In genomic region chr10:127510895-127511617, GRCm38 (mm10) we compare ENCODE assay signal across 8 mouse cellular contexts. TPM values are rescaled to one million over a fixed set of nuclear protein-coding genes. Genes with fewer than 3 reads are reported as not detected.
DNase-seq lines count a peak whose midpoint lies in the region; ATAC-seq lines count a peak whose summit lies in the region.

No protein-coding gene starts in this region.

- H3K9me3 ChIP-seq in forebrain, embryonic 10.5 days = no peaks in the 10 kb centered on the region
- H3K9me3 ChIP-seq in liver, embryonic 15.5 days (replicated peaks) = no peaks in the 10 kb centered on the region

- peaks cover 86% of the 10 kb centered on the region for H3K4me1 ChIP-seq in forebrain, embryonic 10.5 days
- peaks cover 64% of the 10 kb centered on the region for H3K4me1 ChIP-seq in liver, embryonic 15.5 days (replicated peaks)

- peak overlapping the region; percentile 83 for H3K27ac ChIP-seq in forebrain, embryonic 10.5 days
- no peak overlapping the region for H3K27ac ChIP-seq in liver, embryonic 15.5 days (replicated peaks)

- H3K9ac ChIP-seq in liver, embryonic 15.5 days = no peak overlapping the region

- H3K27me3 ChIP-seq in forebrain, embryonic 10.5 days (ENCODE audit: poor library complexity, severe bottlenecking) = peaks cover 100% of the 10 kb centered on the region
- peaks cover 99% of the 10 kb centered on the region for H3K27me3 ChIP-seq in liver, embryonic 15.5 days

- H3K4me2 ChIP-seq in liver, embryonic 15.5 days = peak overlapping the region; percentile 77; the same call in 1 of the 2 replicates

- DNase-seq in cerebellum, adult 9-11 months = peak; percentile 73
- DNase-seq in cerebellum, postnatal 14 days = no peak
- peak; percentile 72 for DNase-seq in A20 (ENCODE audit: low read depth, low spot score)
- peak; percentile 42 for DNase-seq in forebrain, embryonic 10.5 days (ENCODE audit: extremely low spot score, low spot score)
- no peak for DNase-seq in urinary bladder, postnatal 25 days (ENCODE audit: low spot score)
- no peak for DNase-seq in left cerebral cortex, adult 8-10 months (ENCODE audit: low spot score in 2 of 2)
- no peak for DNase-seq in kidney, postnatal 36 days

- H3K4me3 ChIP-seq in forebrain, embryonic 10.5 days = peak overlapping the region; percentile 56
- 0 out of 2 replicates have a peak overlapping the region, but pooled peaks have one; percentile 49 for H3K4me3 ChIP-seq in liver, embryonic 15.5 days (replicated peaks)

- no peaks in the 10 kb centered on the region for H3K36me3 ChIP-seq in forebrain, embryonic 10.5 days (replicated peaks)
- H3K36me3 ChIP-seq in liver, embryonic 15.5 days (replicated peaks) = no peaks in the 10 kb centered on the region

- ATAC-seq in liver, embryonic 15.5 days (ENCODE audit: insufficient read depth) = no peak

- WGBS in forebrain, embryonic 10.5 days = 5% methylated on average over 11 of the region's 11 CpGs
- 6% methylated on average over 11 of the region's 11 CpGs for WGBS in liver, embryonic 15.5 days (ENCODE audit: insufficient replicate concordance)

RNA-seq across cellular contexts. Expression of gene Ndufa4l2, which starts 3.7 kb away (rescaled TPM):
- 2.6 and 2.9 TPM in 2 replicates for polyA plus RNA-seq in forebrain, embryonic 10.5 days (2016; fragmentation: Nextera tagmentation; extraction: Ambion mirVana)
- 20.7 and 42.1 TPM in 2 replicates for polyA plus RNA-seq in liver, embryonic 15.5 days (2015; fragmentation: Nextera tagmentation; extraction: Ambion mirVana)
- 1 to 10 TPM; 3.8 to 5.2 (median 4.6) TPM for total RNA-seq in left cerebral cortex, adult 8-10 months (2022)

RNA-seq across cellular contexts. Expression of gene Stac3, which starts 9.6 kb away (rescaled TPM):
- 0.30 and 0.41 TPM in 2 replicates for polyA plus RNA-seq in forebrain, embryonic 10.5 days (2016; fragmentation: Nextera tagmentation; extraction: Ambion mirVana)
- polyA plus RNA-seq in liver, embryonic 15.5 days (2015; fragmentation: Nextera tagmentation; extraction: Ambion mirVana) = 1.0 and 1.2 TPM in 2 replicates
- total RNA-seq in left cerebral cortex, adult 8-10 months (2022) = 1 to 10 TPM; 2.3 to 4.5 (median 3.0) TPM

RNA-seq across cellular contexts. Expression of gene Shmt2, which starts 11.2 kb away (rescaled TPM):
- 124 and 129 TPM in 2 replicates for polyA plus RNA-seq in forebrain, embryonic 10.5 days (2016; fragmentation: Nextera tagmentation; extraction: Ambion mirVana)
- polyA plus RNA-seq in liver, embryonic 15.5 days (2015; fragmentation: Nextera tagmentation; extraction: Ambion mirVana) = 138 and 159 TPM in 2 replicates
- 10 to 100 TPM; 24.4 to 33.6 (median 25.7) TPM for total RNA-seq in left cerebral cortex, adult 8-10 months (2022)

RNA-seq across cellular contexts. Expression of gene Nxph4, which starts 23.3 kb away (rescaled TPM):
- polyA plus RNA-seq in forebrain, embryonic 10.5 days (2016; fragmentation: Nextera tagmentation; extraction: Ambion mirVana) = 3.0 and 9.5 TPM in 2 replicates
- polyA plus RNA-seq in liver, embryonic 15.5 days (2015; fragmentation: Nextera tagmentation; extraction: Ambion mirVana) = 0.07 TPM in 1 of 2 replicates, not detected in the other
- total RNA-seq in left cerebral cortex, adult 8-10 months (2022) = 1 to 10 TPM; 6.6 to 9.7 (median 8.4) TPM

Comparison
In these comparisons a context has a peak if more than half of its experiments do, and no peak if none do; other contexts are left out.
1. DNase-seq: peak in cerebellum, adult 9-11 months (single experiment), A20 (single experiment) and forebrain, embryonic 10.5 days (single experiment); none in cerebellum, postnatal 14 days (0 of 2), urinary bladder, postnatal 25 days (single experiment), left cerebral cortex, adult 8-10 months (0 of 2) and kidney, postnatal 36 days (0 of 2).